Mouse (Mus musculus) cerebellum, adult 18-20 months (tissue): ENCODE measurements around the gene Gli3.
A peak's percentile ranks its signal among the peaks of the same experiment; 100 is the strongest.

Source experiments
- DNase-seq, 2 experiments: peaks; one replicate each; pipeline ENCODE4 v3.0.0; 2021

The Gli3 gene

DNA sequence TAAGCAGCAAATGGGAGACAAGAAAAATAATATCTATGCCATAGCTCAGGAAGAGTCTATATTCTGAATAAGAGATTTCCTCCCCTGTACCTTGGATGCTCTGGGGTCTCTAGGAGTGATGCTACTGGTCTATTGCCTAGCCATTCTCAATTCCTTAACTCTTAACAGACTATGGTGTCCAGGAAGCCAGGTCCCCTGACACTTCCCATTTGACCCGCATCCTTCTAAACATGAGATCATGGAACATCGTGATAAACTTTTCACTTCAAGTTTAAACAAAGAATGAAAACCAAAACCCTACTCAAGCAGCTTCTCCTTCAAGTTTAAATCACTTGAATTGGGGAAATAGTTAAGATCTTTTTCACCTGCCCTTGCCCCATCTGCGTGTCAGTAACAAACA is 279.3 kb downstream of the Gli3 start:
- no peak for DNase-seq

DNA sequence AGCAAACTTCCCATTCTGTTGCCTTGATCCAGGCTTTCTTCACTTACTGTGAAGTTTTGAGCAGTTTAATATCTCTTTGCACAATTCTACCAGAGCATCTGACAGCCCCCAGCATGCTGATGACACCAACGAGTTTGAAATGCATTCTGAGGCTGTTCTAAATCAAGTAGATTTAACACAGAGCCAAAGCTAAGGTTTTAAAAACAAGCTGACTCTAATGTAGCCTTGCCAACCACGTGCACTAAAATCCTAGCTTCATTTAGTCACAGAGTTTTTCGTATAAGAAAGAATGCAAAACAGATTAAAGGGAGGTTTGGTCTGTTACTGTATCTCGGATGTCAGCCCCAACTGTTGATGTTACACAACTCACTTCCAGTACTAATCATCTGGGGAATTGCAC is 279.7 kb downstream of the Gli3 start:
- DNase-seq = no peak

DNA sequence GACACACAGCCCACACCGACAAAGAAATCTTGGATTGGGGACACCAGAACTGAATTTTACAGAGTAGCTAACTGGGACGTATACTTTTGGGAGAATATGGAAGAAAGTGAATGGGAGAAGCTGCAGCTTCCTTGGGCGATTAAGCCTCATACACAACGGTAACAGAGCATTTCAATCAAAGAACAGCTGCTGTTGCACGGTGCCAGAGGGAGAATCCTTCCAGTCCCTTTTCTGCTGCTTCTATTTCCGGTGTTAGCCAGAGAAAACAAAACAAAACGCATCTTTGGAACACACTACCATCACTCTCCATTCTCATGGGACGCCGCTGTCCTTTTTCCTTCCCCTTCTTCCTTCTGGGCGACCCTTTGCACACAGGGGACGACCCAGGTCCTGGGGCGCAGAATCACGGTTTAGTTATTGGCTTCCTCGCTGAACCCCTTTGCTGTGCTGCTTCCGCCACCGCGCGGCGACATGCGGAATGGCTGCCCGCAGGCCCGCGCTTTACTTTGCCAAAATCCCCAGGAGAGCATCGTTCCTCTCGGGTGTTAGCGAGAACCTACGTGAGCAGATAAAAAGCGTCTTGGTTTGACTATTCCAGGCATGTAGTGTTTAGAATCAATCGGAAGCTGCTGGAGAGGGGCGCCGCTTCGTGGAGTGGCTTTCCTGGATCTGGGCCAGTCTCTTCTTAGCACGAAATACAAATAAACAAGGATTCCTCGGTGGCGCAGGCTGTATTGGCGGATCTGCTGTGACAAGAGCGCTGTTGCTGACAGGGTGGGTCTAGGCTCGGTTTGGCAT is 296.0 kb downstream of the Gli3 start:
- DNase-seq = peak; percentile 77 to 87

DNA sequence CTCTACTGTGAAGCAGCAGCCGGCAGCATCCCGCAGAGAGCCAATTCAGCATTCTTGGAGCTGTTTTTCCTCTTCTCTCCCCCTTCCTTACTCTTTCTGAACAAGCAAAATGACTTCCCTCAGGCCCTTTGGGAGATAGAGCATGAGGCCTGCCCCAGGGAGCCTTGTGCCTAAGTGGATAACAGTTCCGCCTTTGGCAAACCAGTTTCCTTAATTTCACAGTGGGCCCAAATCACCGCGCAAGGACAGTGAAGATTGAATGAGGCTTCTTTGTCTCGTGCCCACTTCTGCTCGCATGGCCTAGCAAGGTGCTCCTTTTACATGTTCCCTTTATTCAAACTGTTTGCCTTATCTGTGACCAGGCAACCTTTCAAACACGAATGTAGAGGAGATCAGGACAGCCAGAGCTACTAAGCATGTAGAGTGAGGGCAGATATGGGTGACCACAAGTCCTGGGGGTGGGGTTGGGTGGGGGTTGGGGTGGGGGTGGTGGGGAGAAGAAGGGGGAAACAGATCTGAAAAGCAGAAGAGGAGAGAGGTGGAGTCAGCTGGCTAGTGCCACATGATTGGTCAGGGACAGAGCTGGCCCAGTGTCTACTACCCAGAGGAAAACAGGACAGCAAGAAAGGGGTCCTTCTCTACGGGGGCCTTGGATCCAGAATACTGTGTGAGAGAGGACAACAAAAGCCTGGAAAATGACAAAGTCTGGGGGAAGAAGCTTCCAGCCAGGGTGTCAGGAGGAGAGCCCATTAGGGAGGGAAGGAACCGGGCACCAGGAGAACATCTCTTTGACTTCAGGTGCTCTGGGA is 296.8 kb downstream of the Gli3 start:
- no peak for DNase-seq

DNA sequence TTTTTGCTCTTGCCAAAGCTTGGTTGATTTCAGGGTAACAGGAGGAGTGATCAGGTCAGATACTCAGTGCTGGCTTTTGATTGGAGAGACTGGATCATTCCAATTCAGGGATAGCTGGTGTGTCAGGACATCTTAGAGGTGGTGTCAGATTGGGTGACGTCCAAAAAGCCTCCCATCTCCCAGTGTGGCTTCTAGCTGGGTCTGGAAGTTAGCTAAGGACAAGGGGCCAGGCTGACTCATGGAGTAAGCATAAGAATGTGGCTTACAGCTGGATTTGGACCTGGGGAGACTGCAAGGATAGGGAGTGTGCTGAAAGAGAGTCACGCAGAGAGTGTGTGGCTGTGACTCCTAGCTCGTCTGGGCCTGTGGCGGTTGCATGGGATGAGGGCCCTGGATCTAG is 299.3 kb downstream of the Gli3 start:
- no peak for DNase-seq

DNA sequence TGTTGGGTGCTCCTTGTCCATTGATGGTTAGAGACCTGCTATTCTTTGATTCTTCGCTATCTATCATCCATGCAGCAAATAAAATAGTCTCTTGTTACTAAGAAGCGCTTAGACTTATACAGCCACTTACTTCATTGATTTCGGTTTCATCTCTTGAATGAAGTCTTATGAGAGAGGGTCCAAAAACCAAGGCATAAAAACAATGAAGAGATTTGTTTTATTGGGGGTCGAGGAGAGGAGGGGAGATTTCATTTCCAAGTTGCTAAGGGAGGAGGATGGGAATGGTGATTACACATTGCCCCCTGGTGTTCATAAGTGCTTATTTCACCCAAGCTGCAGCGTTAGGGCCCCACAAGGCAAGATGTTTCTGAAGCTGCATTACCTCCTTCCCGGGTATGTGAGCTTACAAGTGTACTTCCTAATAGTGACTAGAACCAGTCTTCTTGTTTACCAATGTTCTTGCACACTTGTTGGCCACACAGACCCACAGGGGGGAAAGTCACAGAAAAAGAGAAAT is 299.9 kb downstream of the Gli3 start:
- peak; percentile 13 to 20 for DNase-seq

DNA sequence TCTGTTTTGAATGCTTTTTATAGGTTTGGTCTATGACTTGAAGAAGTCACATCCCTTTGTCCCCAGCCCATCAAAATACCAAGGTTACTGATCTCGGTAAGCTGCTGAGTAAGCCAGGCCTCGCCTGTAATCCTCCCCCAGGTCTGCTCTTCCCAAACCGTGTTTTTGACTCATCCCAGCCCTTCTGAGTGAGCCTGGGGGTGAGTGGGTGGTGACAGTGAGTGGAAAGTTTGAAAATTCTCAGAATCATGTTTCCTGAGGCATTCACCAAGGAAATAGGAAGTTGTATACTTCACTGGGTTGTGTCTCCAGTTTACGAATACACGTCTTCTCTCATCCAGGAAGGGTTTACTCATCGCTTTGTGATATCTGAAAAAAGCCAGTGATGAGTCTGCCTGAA is 314.6 kb downstream of the Gli3 start:
- DNase-seq = no peak
